Mouse (Mus musculus) heart, adult 2 months (tissue): ENCODE measurements around the gene Top1. TPM values are rescaled to one million over a fixed set of nuclear protein-coding genes. Genes with fewer than 3 reads are reported as not detected.
A peak's percentile ranks its signal among the peaks of the same experiment; 100 is the strongest.

Experiments
- DNase-seq, 2 experiments: peaks; one replicate each; pipeline ENCODE4 v3.0.0; 2021
- H3K27ac ChIP-seq: fragments of 200-600 bp; 2 replicates; pipeline ENCODE4 v1.8.1; 2022
- H3K27me3 ChIP-seq: fragments of 200-500 bp; 2 replicates; pipeline ENCODE4 v1.6.1; 2012; ENCODE audit warnings: mild to moderate bottlenecking, low read length, inconsistent platforms, mixed read lengths; ENCODE audit not compliant: control insufficient read depth, insufficient read depth
- H3K36me3 ChIP-seq: fragments of 200-500 bp; 2 replicates; pipeline ENCODE4 v1.6.1; 2012; ENCODE audit warnings: low read length, inconsistent platforms; ENCODE audit not compliant: control insufficient read depth, insufficient read depth
- H3K4me1 ChIP-seq: fragments of 200-500 bp; 2 replicates; pipeline ENCODE4 v1.6.1; 2011; ENCODE audit warnings: low read length; ENCODE audit not compliant: control insufficient read depth, insufficient read depth
- H3K4me3 ChIP-seq: fragments of 200-600 bp; 2 replicates; pipeline ENCODE4 v1.8.1; 2022
- H3K79me2 ChIP-seq: fragments of 200-500 bp; replicated peaks from 2 replicates; pipeline ENCODE4 v1.6.1; 2012; ENCODE audit warnings: mild to moderate bottlenecking, inconsistent platforms, low read length, moderate library complexity, mixed read lengths; ENCODE audit not compliant: control insufficient read depth, insufficient read depth
- H3K9ac ChIP-seq: fragments of 200-500 bp; 2 replicates; pipeline ENCODE4 v1.6.1; 2012; ENCODE audit warnings: low read depth, mild to moderate bottlenecking, control low read depth, inconsistent platforms, low read length, mixed read lengths
- CTCF ChIP-seq: fragments of 200-600 bp; IDR thresholded peaks from 2 replicates; pipeline ENCODE4 v1.8.1; 2022; ENCODE audit warnings: antibody characterized with exemption, mild to moderate bottlenecking, moderate library complexity
- EP300 ChIP-seq: fragments of 200-500 bp; IDR thresholded peaks from 2 replicates; pipeline ENCODE4 v1.6.1; 2011; ENCODE audit warnings: low read depth, low read length, control low read depth; ENCODE audit not compliant: insufficient read depth
- POLR2A ChIP-seq: fragments of 200-500 bp; IDR thresholded peaks from 2 replicates; pipeline ENCODE4 v1.6.1; 2011; ENCODE audit warnings: mild to moderate bottlenecking, low read depth, low read length, control low read depth; ENCODE audit not compliant: insufficient read depth
- WGBS: fragments of 180-500 bp; shearing (Covaris S2); methylation state at CpG from one replicate; pipeline ENCODE4 v1.1.7; 2018; 5-methylcytosine and 5-hydroxymethylcytosine counted together
- intact Hi-C: fragments of 180-260 bp; cut with DNase I; formaldehyde crosslinking; loops from one replicate; pipeline ENCODE4 v1.15.1; 2025
- polyA plus RNA-seq: library from polyadenylated mRNA; depleted of rRNA; stranded (reverse); fragments of >200 nt; gene quantifications from 2 replicates; pipeline ENCODE4 v1.2.3, GENCODE M21; 2012
- total RNA-seq, 2 experiments: library from RNA; stranded (reverse); gene quantifications; 2 replicates each; pipeline ENCODE4 v1.2.3; 2021

Gene Top1
- total and polyA plus RNA-seq, 3 experiments = 5.6 to 46.8 (median 44.1) TPM

- Histone ChIP-seq H3K4me1 (no peaks in the 10 kb centered on the region), H3K9ac (no peak overlapping the region), H3K36me3 (no peaks in the 10 kb centered on the region), H3K4me3 (no peak overlapping the region), H3K27ac (no peak overlapping the region), H3K27me3 (no peaks in the 10 kb centered on the region), H3K79me2 (no peaks in the 10 kb centered on the region)
- peak in 1 of 2 experiments; percentile 3 for DNase-seq
- intact Hi-C loops = no loop called here
- TF ChIP-seq POLR2A (no peak), CTCF (no peak), EP300 (no peak)
- WGBS = 78% methylated on average over 13 of the region's 13 CpGs
Measured at GRCm38 (mm10) chr2:160639911-160640717, 5.6 kb upstream of the Top1 start.

GRCm38 (mm10) chr2:160641176-160641575 is 4.5 kb upstream of the Top1 start:
- intact Hi-C loops = no loop called here
- H3K79me2 ChIP-seq = no peaks in the 10 kb centered on the region
- peaks cover 1% of the 10 kb centered on the region; the same call in 1 of the 2 replicates for H3K4me1 ChIP-seq
- no peak for TF ChIP-seq POLR2A
- no peak overlapping the region for H3K9ac ChIP-seq
- DNase-seq = no peak
- H3K4me3 ChIP-seq = no peak overlapping the region
- WGBS = 29% methylated on average over 2 of the region's 2 CpGs
- H3K36me3 ChIP-seq = no peaks in the 10 kb centered on the region
- H3K27ac ChIP-seq = no peak overlapping the region
- H3K27me3 ChIP-seq = no peaks in the 10 kb centered on the region

DNA sequence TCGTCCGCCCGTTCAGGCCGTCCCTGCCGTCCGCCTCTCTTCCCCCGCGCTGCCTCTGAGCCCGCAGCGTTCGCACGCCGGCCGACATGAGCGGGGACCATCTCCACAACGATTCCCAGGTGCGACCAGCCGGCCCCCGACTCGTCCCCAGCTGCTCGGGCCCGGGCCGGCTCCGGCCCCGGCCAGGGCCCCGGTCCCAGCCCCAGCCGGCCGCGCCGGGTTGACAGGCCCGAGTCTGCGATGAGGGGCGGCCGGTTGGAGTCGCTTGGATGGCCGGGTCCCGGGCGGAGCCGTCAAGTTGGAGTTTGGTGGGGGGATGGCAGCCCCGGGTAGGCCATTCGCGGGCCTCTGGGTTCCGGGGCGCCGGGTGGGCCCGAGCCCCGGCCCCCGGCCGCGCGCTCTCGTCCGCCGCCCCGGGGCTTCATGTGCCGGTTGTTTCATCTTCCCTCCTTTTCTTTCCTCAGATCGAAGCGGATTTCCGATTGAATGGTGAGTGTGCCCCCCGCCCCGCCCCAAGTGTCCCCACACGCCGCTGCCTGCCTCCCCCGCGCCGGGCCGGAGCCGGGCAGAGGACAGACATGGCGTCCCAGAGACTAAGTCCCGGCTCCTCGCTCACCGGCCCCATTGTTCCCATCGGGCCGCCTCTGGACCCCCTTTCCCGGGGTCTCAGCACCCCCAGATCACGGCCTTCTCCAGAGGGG is 606 bp downstream of the Top1 start:
- H3K27me3 ChIP-seq = no peaks in the 10 kb centered on the region
- DNase-seq = peak; percentile 75 to 79
- TF ChIP-seq POLR2A (no peak), CTCF (no peak), EP300 (no peak)
- peak overlapping the region; percentile 97 for H3K9ac ChIP-seq
- under 1% methylated on average over 76 of the region's 76 CpGs for WGBS
- H3K4me1 ChIP-seq = peaks cover 8% of the 10 kb centered on the region
- H3K79me2 ChIP-seq = peaks cover 2% of the 10 kb centered on the region
- H3K4me3 ChIP-seq = peak overlapping the region; percentile 96
- intact Hi-C loops = loop anchor here (1.0 to 5.0 kb wide), 3 partner anchors 24 to 56 kb away; no protein-coding TSS in a partner anchor
- peak overlapping the region; percentile 99 for H3K27ac ChIP-seq
- peaks cover 25% of the 10 kb centered on the region for H3K36me3 ChIP-seq

- peaks cover 9% of the 10 kb centered on the region for H3K4me1 ChIP-seq
- TF ChIP-seq CTCF (no peak), POLR2A (no peak), EP300 (no peak)
- 1% methylated on average over 17 of the region's 17 CpGs for WGBS
- no peaks in the 10 kb centered on the region for H3K27me3 ChIP-seq
- intact Hi-C loops = loop anchor here (1.0 to 5.0 kb wide), 3 partner anchors 25 to 55 kb away; no protein-coding TSS in a partner anchor
- peaks cover 2% of the 10 kb centered on the region for H3K79me2 ChIP-seq
- peak overlapping the region; percentile 96 for H3K4me3 ChIP-seq
- H3K36me3 ChIP-seq = peaks cover 25% of the 10 kb centered on the region
- no peak for DNase-seq
- peak overlapping the region; percentile 97 for H3K9ac ChIP-seq
- H3K27ac ChIP-seq = peak overlapping the region; percentile 99
Measured at GRCm38 (mm10) chr2:160646845-160647178, 1.1 kb downstream of the Top1 start.

DNA sequence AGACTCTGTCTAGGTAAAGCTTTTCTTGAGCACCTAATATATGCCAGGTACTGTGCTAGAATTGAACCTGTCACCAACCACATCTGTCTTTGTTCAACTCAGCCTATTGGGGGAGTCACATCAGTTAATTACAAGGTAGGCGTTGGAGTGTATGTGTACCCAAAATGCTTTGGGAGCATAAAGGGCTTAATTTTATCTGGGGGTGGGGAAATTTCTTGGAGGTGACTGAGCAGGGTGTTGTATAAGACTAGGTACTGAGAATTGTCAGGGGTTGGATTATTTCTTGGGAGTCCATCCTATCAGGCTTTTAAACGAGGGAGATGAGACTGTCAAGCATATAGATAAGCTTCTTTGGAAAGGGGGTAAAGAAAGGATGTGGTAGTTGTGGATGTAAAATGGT is 2.4 kb downstream of the Top1 start:
- intact Hi-C loops = loop anchor here (5.0 kb wide), 2 partner anchors 36 to 54 kb away; no protein-coding TSS in a partner anchor
- H3K27ac ChIP-seq = no peak overlapping the region
- TF ChIP-seq EP300 = no peak
- TF ChIP-seq CTCF = no peak
- TF ChIP-seq POLR2A = no peak
- no peak overlapping the region for H3K9ac ChIP-seq
- WGBS = 38% methylated on average over 2 of the region's 2 CpGs
- H3K79me2 ChIP-seq = peaks cover 4% of the 10 kb centered on the region
- DNase-seq = no peak
- H3K4me3 ChIP-seq = peak overlapping the region; percentile 96; the same call in 1 of the 2 replicates
- H3K36me3 ChIP-seq = peaks cover 26% of the 10 kb centered on the region
- H3K4me1 ChIP-seq = peaks cover 11% of the 10 kb centered on the region
- H3K27me3 ChIP-seq = no peaks in the 10 kb centered on the region
